ENCODE assay signal across 8 mouse cellular contexts in genomic region chr6:47314507-47315334, GRCm38 (mm10).
A peak's percentile ranks its signal among the peaks of the same experiment; 100 is the strongest.
DNase-seq lines count a peak whose midpoint lies in the region; ATAC-seq and TF ChIP-seq lines count a peak whose summit lies in the region.

No protein-coding gene starts in this region.

- 0 out of 2 replicates have a peak, but pooled peaks have one; percentile 58 for ATAC-seq in hindbrain, postnatal 0 days

- no peak overlapping the region for H3K9ac ChIP-seq in hindbrain, postnatal 0 days (replicated peaks; ENCODE audit: low read length)

- 56% methylated on average over 15 of the region's 15 CpGs for WGBS in hindbrain, postnatal 0 days

- intact Hi-C loops in heart, postnatal 14 days (cut with DNase I): loop anchor here (5.0 to 10.0 kb wide), 3 partner anchors 140 to 333 kb away; partner anchors contain the start of gene Cul1
- intact Hi-C loops in gastrocnemius, postnatal 36 days (cut with DNase I): no loop called here

- DNase-seq in heart, adult 8-10 months (ENCODE audit: low spot score): peak; percentile 20
- DNase-seq in heart, postnatal 14 days: no peak
- DNase-seq in embryo, embryonic 9.5 days (ENCODE audit: extremely low spot score): peak; percentile 38
- DNase-seq in hindbrain, postnatal 0 days (ENCODE audit: low spot score): peak; percentile 80
- DNase-seq in spleen, postnatal 14 days (ENCODE audit: low spot score in 2 of 2): no peak
- no peak for DNase-seq in gastrocnemius, postnatal 36 days

- H3K27ac ChIP-seq in hindbrain, postnatal 0 days: no peak overlapping the region

- no peaks in the 10 kb centered on the region for H3K36me3 ChIP-seq in E14TG2a.4 (ENCODE audit: insufficient read depth, low read length)
- no peaks in the 10 kb centered on the region for H3K36me3 ChIP-seq in hindbrain, postnatal 0 days (ENCODE audit: insufficient read depth, low read length)
- no peaks in the 10 kb centered on the region for H3K36me3 ChIP-seq in megakaryocyte, embryonic 14.5 days (replicated peaks; ENCODE audit: low read length)

- no peak overlapping the region for H3K4me3 ChIP-seq in E14TG2a.4 (replicated peaks; ENCODE audit: low read length)
- H3K4me3 ChIP-seq in hindbrain, postnatal 0 days (ENCODE audit: low read length): peak overlapping the region; percentile 16
- H3K4me3 ChIP-seq in megakaryocyte, embryonic 14.5 days (replicated peaks): peak overlapping the region; percentile 71

- H3K27me3 ChIP-seq in E14TG2a.4 (ENCODE audit: insufficient read depth, low read length): peaks cover 7% of the 10 kb centered on the region; the same call in 1 of the 2 replicates
- H3K27me3 ChIP-seq in hindbrain, postnatal 0 days (ENCODE audit: insufficient read depth, low read length): no peaks in the 10 kb centered on the region
- H3K27me3 ChIP-seq in megakaryocyte, embryonic 14.5 days (replicated peaks): peaks cover 4% of the 10 kb centered on the region

- H3K4me1 ChIP-seq in E14TG2a.4 (replicated peaks; ENCODE audit: low read depth, low read length): peaks cover 16% of the 10 kb centered on the region
- no peaks in the 10 kb centered on the region for H3K4me1 ChIP-seq in hindbrain, postnatal 0 days (ENCODE audit: insufficient read depth, low read length)
- H3K4me1 ChIP-seq in megakaryocyte, embryonic 14.5 days: peaks cover 55% of the 10 kb centered on the region

- H3K9me3 ChIP-seq in E14TG2a.4 (ENCODE audit: low read length): no peaks in the 10 kb centered on the region
- H3K9me3 ChIP-seq in hindbrain, postnatal 0 days (ENCODE audit: low read length): no peaks in the 10 kb centered on the region
- H3K9me3 ChIP-seq in megakaryocyte, embryonic 14.5 days: no peaks in the 10 kb centered on the region

- H3K4me2 ChIP-seq in hindbrain, postnatal 0 days (ENCODE audit: low read depth, low read length): peak overlapping the region; percentile 46

- peak; percentile 63 for TF ChIP-seq CTCF in E14TG2a.4 (conservative IDR thresholded peaks at IDR 0.05; ENCODE audit: low read length)
- peak; percentile 77 for TF ChIP-seq CTCF in hindbrain, postnatal 0 days (IDR thresholded peaks at IDR 0.05; ENCODE audit: low read depth)

Comparison
In these comparisons a context has a peak if more than half of its experiments do, and no peak if none do; other contexts are left out.
1. DNase-seq: peak in heart, adult 8-10 months (single experiment), embryo, embryonic 9.5 days (single experiment) and hindbrain, postnatal 0 days (single experiment); none in heart, postnatal 14 days (0 of 2), spleen, postnatal 14 days (0 of 2) and gastrocnemius, postnatal 36 days (0 of 2).